Mouse (Mus musculus): ENCODE data around the gene 4932438H23Rik. TPM values are rescaled to one million over a fixed set of nuclear protein-coding genes. Genes with fewer than 3 reads are reported as not detected.
A peak's percentile ranks its signal among the peaks of the same experiment; 100 is the strongest.
"Not testable (repeated sequence)": the region's sequence is repeated elsewhere in the genome, so short reads cannot be mapped to it uniquely, and the experiment has no call there.

The 4932438H23Rik gene
- polyA plus RNA-seq, 1 experiment from 2014 or later = 0.34 TPM

GRCm38 (mm10) chr16:91083002-91083646 lies 11.8 kb downstream of the 4932438H23Rik start:
- 74% methylated on average over 4 of the region's 4 CpGs for WGBS
- Histone ChIP-seq H3K9ac (ENCODE audit: low read depth, low read length) (no peak overlapping the region), H3K4me2 (replicated peaks; ENCODE audit: low read depth) (no peak overlapping the region), H3K4me1 (replicated peaks; ENCODE audit: control insufficient read depth, insufficient read depth, low read length) (no peaks in the 10 kb centered on the region), H3K27ac (ENCODE audit: low read depth, low read length) (no peak overlapping the region), H3K9me3 (ENCODE audit: control insufficient read depth) (no peaks in the 10 kb centered on the region), H3K4me3 (ENCODE audit: low read depth, low read length) (no peak overlapping the region), H3K36me3 (ENCODE audit: control insufficient read depth, insufficient read depth) (no peaks in the 10 kb centered on the region), H3K27me3 (replicated peaks; ENCODE audit: control insufficient read depth, insufficient read depth, low read length) (peaks cover 6% of the 10 kb centered on the region)
- no peak for TF ChIP-seq CTCF (IDR thresholded peaks at IDR 0.05; ENCODE audit: low read depth)
- no peak for ATAC-seq

- no peaks in the 10 kb centered on the region for H3K9me3 ChIP-seq (ENCODE audit: control insufficient read depth)
- WGBS = 25% methylated on average over 9 of the region's 12 CpGs
- no peak overlapping the region for H3K27ac ChIP-seq (ENCODE audit: low read depth, low read length)
- H3K4me3 ChIP-seq (ENCODE audit: low read depth, low read length) = no peak overlapping the region
- H3K4me2 ChIP-seq (replicated peaks; ENCODE audit: low read depth) = no peak overlapping the region
- H3K36me3 ChIP-seq (ENCODE audit: control insufficient read depth, insufficient read depth) = no peaks in the 10 kb centered on the region
- no peaks in the 10 kb centered on the region for H3K4me1 ChIP-seq (replicated peaks; ENCODE audit: control insufficient read depth, insufficient read depth, low read length)
- peaks cover 6% of the 10 kb centered on the region for H3K27me3 ChIP-seq (replicated peaks; ENCODE audit: control insufficient read depth, insufficient read depth, low read length)
- TF ChIP-seq CTCF (IDR thresholded peaks at IDR 0.05; ENCODE audit: low read depth) = peak; percentile 83
- no peak for ATAC-seq
- H3K9ac ChIP-seq (ENCODE audit: low read depth, low read length) = no peak overlapping the region
Observed at GRCm38 (mm10) chr16:91081508-91081907, 13.4 kb downstream of the 4932438H23Rik start.

- no peak overlapping the region for H3K4me3 ChIP-seq (ENCODE audit: low read depth, low read length)
Observed at GRCm38 (mm10) chr16:91076180-91076579, 18.7 kb downstream of the 4932438H23Rik start.

GRCm38 (mm10) chr16:91075423-91075822 lies 19.5 kb downstream of the 4932438H23Rik start:
- whole genome bisulfite sequencing = 63% methylated on average over 8 of the region's 8 CpGs
- H3K27ac ChIP-seq (ENCODE audit: low read depth, low read length); H3K4me3 ChIP-seq (ENCODE audit: low read depth, low read length): not testable (repeated sequence)

More at GRCm38 (mm10) chr16:91076180-91076579, 18.7 kb downstream of the 4932438H23Rik start:
- Histone ChIP-seq H3K9me3 (ENCODE audit: control insufficient read depth) (no peaks in the 10 kb centered on the region), H3K27me3 (replicated peaks; ENCODE audit: control insufficient read depth, insufficient read depth, low read length) (no peaks in the 10 kb centered on the region), H3K36me3 (ENCODE audit: control insufficient read depth, insufficient read depth) (no peaks in the 10 kb centered on the region), H3K27ac (ENCODE audit: low read depth, low read length) (no peak overlapping the region), H3K9ac (ENCODE audit: low read depth, low read length) (no peak overlapping the region), H3K4me1 (replicated peaks; ENCODE audit: control insufficient read depth, insufficient read depth, low read length) (no peaks in the 10 kb centered on the region), H3K4me2 (replicated peaks; ENCODE audit: low read depth) (no peak overlapping the region)
- 73% methylated on average over 5 of the region's 5 CpGs for WGBS
- peak; percentile 51 for TF ChIP-seq CTCF (IDR thresholded peaks at IDR 0.05; ENCODE audit: low read depth)
- no peak for ATAC-seq

GRCm38 (mm10) chr16:91073163-91073892 lies 21.6 kb downstream of the 4932438H23Rik start:
- peak overlapping the region; percentile 43 for H3K4me2 ChIP-seq (replicated peaks; ENCODE audit: low read depth)
- no peak overlapping the region for H3K9ac ChIP-seq (ENCODE audit: low read depth, low read length)
- no peaks in the 10 kb centered on the region for H3K9me3 ChIP-seq (ENCODE audit: control insufficient read depth)
- no peak overlapping the region for H3K4me3 ChIP-seq (ENCODE audit: low read depth, low read length)
- no peaks in the 10 kb centered on the region for H3K4me1 ChIP-seq (replicated peaks; ENCODE audit: control insufficient read depth, insufficient read depth, low read length)
- 29% methylated on average over 24 of the region's 24 CpGs for whole genome bisulfite sequencing
- H3K27me3 ChIP-seq (replicated peaks; ENCODE audit: control insufficient read depth, insufficient read depth, low read length) = no peaks in the 10 kb centered on the region
- no peaks in the 10 kb centered on the region for H3K36me3 ChIP-seq (ENCODE audit: control insufficient read depth, insufficient read depth)
- ATAC-seq = peak; percentile 93
- no peak overlapping the region for H3K27ac ChIP-seq (ENCODE audit: low read depth, low read length)
- TF ChIP-seq CTCF (IDR thresholded peaks at IDR 0.05; ENCODE audit: low read depth) = peak; percentile 88

More at GRCm38 (mm10) chr16:91075423-91075822, 19.5 kb downstream of the 4932438H23Rik start:
- H3K4me1 ChIP-seq (replicated peaks; ENCODE audit: control insufficient read depth, insufficient read depth, low read length); H3K36me3 ChIP-seq (ENCODE audit: control insufficient read depth, insufficient read depth); H3K9me3 ChIP-seq (ENCODE audit: control insufficient read depth); ATAC-seq; H3K27me3 ChIP-seq (replicated peaks; ENCODE audit: control insufficient read depth, insufficient read depth, low read length); H3K9ac ChIP-seq (ENCODE audit: low read depth, low read length); H3K4me2 ChIP-seq (replicated peaks; ENCODE audit: low read depth): not testable (repeated sequence)

GRCm38 (mm10) chr16:91072256-91072655 lies 22.7 kb downstream of the 4932438H23Rik start:
- 92% methylated on average over 1 of the region's 1 CpGs for WGBS
- Histone ChIP-seq H3K9ac (ENCODE audit: low read depth, low read length) (no peak overlapping the region), H3K36me3 (ENCODE audit: control insufficient read depth, insufficient read depth) (no peaks in the 10 kb centered on the region), H3K9me3 (ENCODE audit: control insufficient read depth) (no peaks in the 10 kb centered on the region), H3K4me2 (replicated peaks; ENCODE audit: low read depth) (no peak overlapping the region), H3K27ac (ENCODE audit: low read depth, low read length) (no peak overlapping the region), H3K27me3 (replicated peaks; ENCODE audit: control insufficient read depth, insufficient read depth, low read length) (no peaks in the 10 kb centered on the region), H3K4me3 (ENCODE audit: low read depth, low read length) (no peak overlapping the region), H3K4me1 (replicated peaks; ENCODE audit: control insufficient read depth, insufficient read depth, low read length) (no peaks in the 10 kb centered on the region)
- TF ChIP-seq CTCF (IDR thresholded peaks at IDR 0.05; ENCODE audit: low read depth) = no peak
- ATAC-seq = no peak
